Mouse (Mus musculus): ENCODE results near the gene Frmpd1.

- TF ChIP-seq POLR2A (IDR thresholded peaks at IDR 0.05; ENCODE audit: borderline replicate concordance, low read depth, low read length) (no peak), CTCF (IDR thresholded peaks at IDR 0.05; ENCODE audit: low read depth, low read length) (no peak)
Observed at GRCm38 (mm10) chr4:45305536-45305935, 120.9 kb downstream of the Frmpd1 start.
